Mouse (Mus musculus): ENCODE measurements around the gene Fam205c. TPM values are rescaled to one million over a fixed set of nuclear protein-coding genes. Genes with fewer than 3 reads are reported as not detected.
A peak's percentile ranks its signal among the peaks of the same experiment; 100 is the strongest.

The Fam205c gene
- total and polyA plus RNA-seq, 2 experiments from 2014 or later: 0.23 TPM; not detected in 1

DNA sequence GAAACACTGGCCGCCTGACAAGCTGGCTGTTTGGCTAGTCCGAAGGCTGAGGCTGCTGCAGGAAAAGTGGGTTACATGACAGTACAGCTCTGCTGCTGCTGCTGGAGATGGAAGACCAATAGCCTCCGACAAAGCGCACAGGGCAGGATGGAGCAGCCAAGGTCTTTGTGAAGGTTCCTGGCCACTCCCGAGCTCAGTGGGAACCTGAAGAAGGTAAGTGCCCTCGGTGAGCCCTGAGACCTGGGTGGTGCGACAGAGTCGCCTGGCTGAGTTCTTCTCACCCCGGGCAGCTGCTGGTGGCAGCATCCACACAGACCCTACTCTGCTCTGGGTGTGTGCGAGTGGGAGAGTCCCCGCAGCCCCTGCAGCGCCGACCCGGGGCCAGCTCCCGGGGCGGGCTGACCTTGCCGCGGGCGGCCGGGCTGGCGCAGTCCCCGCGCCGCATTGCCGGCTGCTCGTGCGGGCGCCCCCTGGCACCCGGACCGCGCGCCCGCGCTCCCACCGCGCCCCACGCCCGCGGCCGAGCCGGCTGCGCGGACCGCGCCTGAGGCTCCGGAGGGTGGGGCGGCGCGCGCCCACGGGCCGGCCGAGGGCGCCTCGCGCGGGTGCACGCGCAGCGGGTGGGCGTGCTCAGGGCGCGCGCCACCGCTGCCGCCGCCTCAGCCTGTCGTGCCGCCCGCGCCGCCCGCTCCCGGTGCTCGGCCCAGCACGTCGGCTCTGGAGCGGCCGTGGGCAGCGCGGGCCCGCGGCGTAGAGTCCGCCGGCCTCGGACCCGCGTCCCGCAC, 42.8 kb upstream of the Fam205c start, which contains the start of gene Phf24:
Gene Phf24, plus strand, starts transcription at position 44 of the 785 bp plus-strand sequence.
- H3K4me2 ChIP-seq (ENCODE audit: low read depth, low read length): peak within 1 kb of the TSS; percentile 93
- ATAC-seq (ENCODE audit: insufficient read depth, low read depth) (peak; percentile 80), DNase-seq (ENCODE audit: low spot score) (peak; percentile 44)
- H3K4me3 ChIP-seq (ENCODE audit: low read depth, low read length): peak within 1 kb of the TSS; percentile 73
- H3K27me3 ChIP-seq (ENCODE audit: control insufficient read depth, insufficient read depth, low read length): peaks cover 34% of the 10 kb centered on the region
- no peak for TF ChIP-seq EP300 (IDR thresholded peaks at IDR 0.05; ENCODE audit: low read depth)
- TF ChIP-seq CTCF (IDR thresholded peaks at IDR 0.05; ENCODE audit: low read depth): no peak
- H3K36me3 ChIP-seq (replicated peaks; ENCODE audit: control insufficient read depth, insufficient read depth, low read length): no peaks in the 10 kb centered on the region
- H3K9me3 ChIP-seq (replicated peaks; ENCODE audit: control insufficient read depth, low read length): no peaks in the 10 kb centered on the region
- peak within 1 kb of the TSS; percentile 39; the same call in 1 of the 2 replicates for H3K27ac ChIP-seq (ENCODE audit: low read depth)
- H3K4me1 ChIP-seq (ENCODE audit: control insufficient read depth, insufficient read depth): no peaks in the 10 kb centered on the region
- WGBS: 1% methylated on average over 48 of the region's 90 CpGs
- peak within 1 kb of the TSS; percentile 73 for H3K9ac ChIP-seq (replicated peaks; ENCODE audit: low read depth, low read length)

DNA sequence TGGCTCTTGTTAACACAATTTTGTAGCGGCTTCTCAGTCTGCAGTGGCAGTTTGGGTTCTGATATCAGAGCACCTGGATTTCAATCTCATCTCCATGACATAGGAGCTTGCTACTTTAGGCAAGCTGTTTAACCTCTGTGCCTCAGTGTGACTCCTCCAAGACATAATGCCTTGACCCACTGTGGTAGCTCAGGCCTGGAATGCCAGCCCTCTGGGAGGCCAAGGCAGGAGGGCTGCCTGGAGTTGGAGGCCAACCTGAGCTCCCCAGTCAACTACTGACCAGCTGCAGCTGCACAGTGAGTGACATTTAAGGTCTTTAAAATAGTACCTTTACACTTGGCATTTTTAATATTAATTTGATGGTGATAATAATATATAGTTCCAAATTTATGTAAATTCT, 41.9 kb upstream of the Fam205c start:
- peaks cover 34% of the 10 kb centered on the region for H3K27me3 ChIP-seq (ENCODE audit: control insufficient read depth, insufficient read depth, low read length)

DNA sequence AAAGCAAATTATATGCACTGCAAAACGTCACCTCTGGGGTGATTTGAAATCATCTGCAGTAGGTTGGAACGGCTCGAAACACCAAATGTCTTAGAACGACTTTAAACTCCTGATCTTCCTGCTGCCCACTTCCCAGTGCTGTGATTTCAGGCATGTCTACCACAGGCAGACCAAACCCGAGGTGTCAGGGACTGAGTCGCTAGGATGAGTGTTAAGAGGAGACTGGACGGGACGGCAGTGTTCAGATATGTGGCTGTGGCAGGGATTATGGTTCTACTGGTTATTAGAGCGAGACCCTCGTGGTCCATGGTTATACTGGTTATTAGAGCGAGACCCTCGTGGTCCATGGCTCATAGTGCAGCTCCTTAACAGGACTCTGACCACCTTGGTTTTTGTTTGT, 41.3 kb upstream of the Fam205c start:
- ATAC-seq (ENCODE audit: insufficient read depth, low read depth) (no peak), DNase-seq (ENCODE audit: low spot score) (no peak)
- H3K27me3 ChIP-seq (ENCODE audit: control insufficient read depth, insufficient read depth, low read length): peaks cover 34% of the 10 kb centered on the region

More for the DNA sequence above, 41.9 kb upstream of the Fam205c start:
- TF ChIP-seq CTCF (IDR thresholded peaks at IDR 0.05; ENCODE audit: low read depth) (no peak), EP300 (IDR thresholded peaks at IDR 0.05; ENCODE audit: low read depth) (no peak)
- Histone ChIP-seq H3K9ac (replicated peaks; ENCODE audit: low read depth, low read length) (no peak overlapping the region), H3K36me3 (replicated peaks; ENCODE audit: control insufficient read depth, insufficient read depth, low read length) (no peaks in the 10 kb centered on the region), H3K4me1 (ENCODE audit: control insufficient read depth, insufficient read depth) (no peaks in the 10 kb centered on the region), H3K9me3 (replicated peaks; ENCODE audit: control insufficient read depth, low read length) (no peaks in the 10 kb centered on the region), H3K4me2 (ENCODE audit: low read depth, low read length) (peak overlapping the region; percentile 93; the same call in 1 of the 2 replicates), H3K4me3 (ENCODE audit: low read depth, low read length) (no peak overlapping the region), H3K27ac (ENCODE audit: low read depth) (no peak overlapping the region)
- no peak for ATAC-seq (ENCODE audit: insufficient read depth, low read depth)
- DNase-seq (ENCODE audit: low spot score): no peak
- 72% methylated on average over 1 of the region's 1 CpGs for WGBS

DNA sequence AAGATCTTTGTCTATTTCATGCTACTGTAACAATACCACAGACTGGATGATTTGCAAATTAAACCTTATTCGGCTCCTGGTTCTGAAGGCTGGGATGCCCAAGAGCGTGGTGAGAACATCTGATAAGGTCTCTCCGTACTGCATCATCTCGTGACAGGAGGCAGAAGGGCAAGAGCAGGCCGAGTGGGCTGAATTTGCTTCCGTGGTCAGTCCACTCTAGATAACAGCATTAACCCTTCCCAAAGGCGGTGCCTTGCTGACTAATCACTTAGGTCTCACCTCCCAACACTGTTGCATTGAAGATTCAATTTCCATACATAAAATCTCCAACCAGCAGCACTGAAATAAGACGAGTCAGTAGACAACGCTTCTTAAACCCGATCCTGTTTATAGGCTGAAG, 39.4 kb upstream of the Fam205c start:
- Histone ChIP-seq H3K27me3 (ENCODE audit: control insufficient read depth, insufficient read depth, low read length) (peaks cover 31% of the 10 kb centered on the region), H3K4me2 (ENCODE audit: low read depth, low read length) (no peak overlapping the region), H3K4me3 (ENCODE audit: low read depth, low read length) (no peak overlapping the region), H3K27ac (ENCODE audit: low read depth) (no peak overlapping the region), H3K36me3 (replicated peaks; ENCODE audit: control insufficient read depth, insufficient read depth, low read length) (no peaks in the 10 kb centered on the region), H3K9me3 (replicated peaks; ENCODE audit: control insufficient read depth, low read length) (no peaks in the 10 kb centered on the region), H3K9ac (replicated peaks; ENCODE audit: low read depth, low read length) (no peak overlapping the region), H3K4me1 (ENCODE audit: control insufficient read depth, insufficient read depth) (no peaks in the 10 kb centered on the region)
- WGBS: 29% methylated on average over 10 of the region's 10 CpGs
- TF ChIP-seq EP300 (IDR thresholded peaks at IDR 0.05; ENCODE audit: low read depth): no peak
- no peak for TF ChIP-seq CTCF (IDR thresholded peaks at IDR 0.05; ENCODE audit: low read depth)
- ATAC-seq (ENCODE audit: insufficient read depth, low read depth): no peak
- DNase-seq (ENCODE audit: low spot score): no peak

More for the DNA sequence above, 41.3 kb upstream of the Fam205c start:
- no peak overlapping the region for H3K4me2 ChIP-seq (ENCODE audit: low read depth, low read length)
- no peak overlapping the region for H3K9ac ChIP-seq (replicated peaks; ENCODE audit: low read depth, low read length)
- H3K36me3 ChIP-seq (replicated peaks; ENCODE audit: control insufficient read depth, insufficient read depth, low read length): no peaks in the 10 kb centered on the region
- no peaks in the 10 kb centered on the region for H3K4me1 ChIP-seq (ENCODE audit: control insufficient read depth, insufficient read depth)
- WGBS: 75% methylated on average over 12 of the region's 12 CpGs
- no peak overlapping the region for H3K4me3 ChIP-seq (ENCODE audit: low read depth, low read length)
- TF ChIP-seq CTCF (IDR thresholded peaks at IDR 0.05; ENCODE audit: low read depth) (no peak), EP300 (IDR thresholded peaks at IDR 0.05; ENCODE audit: low read depth) (no peak)
- H3K9me3 ChIP-seq (replicated peaks; ENCODE audit: control insufficient read depth, low read length): no peaks in the 10 kb centered on the region
- H3K27ac ChIP-seq (ENCODE audit: low read depth): no peak overlapping the region

DNA sequence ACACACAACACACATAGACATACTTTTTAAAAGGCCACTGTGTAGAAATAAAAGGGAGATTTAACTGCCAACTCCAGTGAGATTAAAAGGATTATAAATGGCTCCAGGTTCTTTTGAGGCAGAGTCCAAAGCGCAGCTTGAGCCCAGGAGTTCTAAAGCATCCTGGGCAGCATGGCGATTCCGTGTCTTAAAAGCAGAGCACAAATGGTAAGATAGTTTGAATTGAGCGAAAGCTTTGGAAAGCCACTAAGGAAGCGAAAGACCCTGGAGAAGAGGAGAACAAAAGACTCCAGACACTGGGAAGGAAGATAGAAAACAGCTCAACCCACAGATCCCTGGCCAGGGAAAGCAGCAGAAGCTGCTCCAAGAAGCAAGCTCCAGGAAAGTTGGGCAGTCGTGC, 30.9 kb upstream of the Fam205c start:
- DNase-seq (ENCODE audit: low spot score) (no peak), ATAC-seq (ENCODE audit: insufficient read depth, low read depth) (no peak)
- 84% methylated on average over 6 of the region's 6 CpGs for WGBS
- Histone ChIP-seq H3K27me3 (ENCODE audit: control insufficient read depth, insufficient read depth, low read length) (no peaks in the 10 kb centered on the region), H3K4me1 (ENCODE audit: control insufficient read depth, insufficient read depth) (no peaks in the 10 kb centered on the region), H3K36me3 (replicated peaks; ENCODE audit: control insufficient read depth, insufficient read depth, low read length) (no peaks in the 10 kb centered on the region), H3K4me2 (ENCODE audit: low read depth, low read length) (no peak overlapping the region), H3K9ac (replicated peaks; ENCODE audit: low read depth, low read length) (no peak overlapping the region), H3K9me3 (replicated peaks; ENCODE audit: control insufficient read depth, low read length) (no peaks in the 10 kb centered on the region), H3K4me3 (ENCODE audit: low read depth, low read length) (no peak overlapping the region), H3K27ac (ENCODE audit: low read depth) (no peak overlapping the region)
- TF ChIP-seq EP300 (IDR thresholded peaks at IDR 0.05; ENCODE audit: low read depth): no peak
- no peak for TF ChIP-seq CTCF (IDR thresholded peaks at IDR 0.05; ENCODE audit: low read depth)

All from heart, postnatal 0 days (tissue).